8 mouse cellular contexts compared by ENCODE assay signal in the genomic region with DNA sequence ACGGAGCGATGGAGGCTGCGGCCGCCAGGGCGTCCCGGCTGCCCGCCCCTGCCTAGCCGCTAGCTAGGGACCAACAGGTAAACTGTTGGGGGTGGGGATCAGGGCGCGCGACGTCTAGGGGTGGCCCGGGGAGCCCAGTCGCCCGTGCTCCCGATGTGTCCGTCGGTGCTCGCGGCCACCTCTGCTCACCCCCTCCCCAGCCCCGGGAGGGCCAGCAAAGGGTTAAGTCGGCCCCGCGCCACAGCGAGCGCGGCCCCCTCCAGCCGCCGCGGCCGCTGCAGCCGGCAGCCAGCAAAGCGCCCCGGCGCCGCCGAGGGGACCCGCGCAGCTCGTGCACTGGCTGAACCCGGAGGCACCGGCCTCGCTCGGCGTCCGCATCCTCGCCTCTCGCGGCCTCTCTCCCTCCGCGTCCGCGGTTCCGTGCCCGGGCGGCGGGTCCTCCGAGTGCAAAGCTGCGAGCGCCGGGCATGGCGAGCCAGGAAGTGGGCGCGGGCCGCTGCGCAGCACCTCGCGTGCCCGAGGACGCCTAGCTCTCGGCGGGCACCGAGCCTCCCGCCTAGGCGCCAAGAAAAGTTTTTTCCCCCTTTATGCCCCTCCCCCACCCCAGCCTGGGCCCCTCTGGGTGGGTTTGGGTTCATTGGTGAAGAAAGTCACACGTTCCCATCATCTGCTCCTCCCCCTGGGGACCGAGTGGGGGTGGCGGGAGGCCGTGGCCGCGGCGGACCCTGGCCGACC. TPM values are rescaled to one million over a fixed set of nuclear protein-coding genes. Genes with fewer than 3 reads are reported as not detected.
DNase-seq lines count a peak whose midpoint lies in the region; ATAC-seq and TF ChIP-seq lines count a peak whose summit lies in the region.

No protein-coding gene starts in this region.

- peak; percentile 16 to 23 for DNase-seq in spleen, postnatal 10 days (ENCODE audit: low spot score in 2 of 2)
- DNase-seq in spleen, postnatal 36 days (ENCODE audit: low spot score in 2 of 2), result no peak
- DNase-seq in embryo, embryonic 9.5 days (ENCODE audit: extremely low spot score), result peak; percentile 86
- peak; percentile 70 for DNase-seq in lung, embryonic 14.5 days
- DNase-seq in ovary, postnatal 36 days (ENCODE audit: low spot score), result peak; percentile 46
- peak; percentile 29 to 47 for DNase-seq in urinary bladder, postnatal 36 days (ENCODE audit: low spot score in 2 of 2)

- under 1% methylated on average over 42 of the region's 83 CpGs for WGBS in heart, embryonic 11.5 days (ENCODE audit: insufficient replicate concordance)
- WGBS in kidney, embryonic 15.5 days, result under 1% methylated on average over 83 of the region's 83 CpGs
- WGBS in lung, embryonic 14.5 days, result under 1% methylated on average over 76 of the region's 83 CpGs

- peaks cover 4% of the 10 kb centered on the region for H3K4me1 ChIP-seq in heart, embryonic 11.5 days (ENCODE audit: control insufficient read depth, insufficient read depth, low read length)
- peaks cover 18% of the 10 kb centered on the region for H3K4me1 ChIP-seq in kidney, embryonic 15.5 days
- H3K4me1 ChIP-seq in lung, embryonic 14.5 days (ENCODE audit: insufficient read depth), result no peaks in the 10 kb centered on the region

- no peaks in the 10 kb centered on the region for H3K27me3 ChIP-seq in heart, embryonic 11.5 days (ENCODE audit: control insufficient read depth, insufficient read depth, low read length)
- peaks cover 18% of the 10 kb centered on the region for H3K27me3 ChIP-seq in kidney, embryonic 15.5 days
- peaks cover 33% of the 10 kb centered on the region for H3K27me3 ChIP-seq in lung, embryonic 14.5 days (ENCODE audit: insufficient read depth, low read length)

- H3K4me2 ChIP-seq in heart, embryonic 11.5 days, result peak overlapping the region; percentile 97
- peak overlapping the region; percentile 98 for H3K4me2 ChIP-seq in kidney, embryonic 15.5 days
- peak overlapping the region; percentile 95 for H3K4me2 ChIP-seq in lung, embryonic 14.5 days

- peak overlapping the region; percentile 60 for H3K4me3 ChIP-seq in heart, embryonic 11.5 days (ENCODE audit: low read depth, low read length)
- H3K4me3 ChIP-seq in kidney, embryonic 15.5 days (replicated peaks), result peak overlapping the region; percentile 72
- H3K4me3 ChIP-seq in lung, embryonic 14.5 days (ENCODE audit: low read depth, low read length), result peak overlapping the region; percentile 70

- TF ChIP-seq CTCF in lung, embryonic 14.5 days (IDR thresholded peaks at IDR 0.05; ENCODE audit: low read depth), result peak; percentile 27

- ATAC-seq in heart, embryonic 11.5 days (replicated peaks; ENCODE audit: insufficient number of reproducible peaks, low FRiP score, low TSS enrichment), result peak; percentile 53
- ATAC-seq in kidney, embryonic 15.5 days (replicated peaks; ENCODE audit: low FRiP score), result peak; percentile 75
- ATAC-seq in lung, embryonic 14.5 days (ENCODE audit: insufficient read depth), result peak; percentile 63

- H3K36me3 ChIP-seq in heart, embryonic 11.5 days (ENCODE audit: control insufficient read depth, insufficient read depth, low read length), result no peaks in the 10 kb centered on the region
- no peaks in the 10 kb centered on the region for H3K36me3 ChIP-seq in kidney, embryonic 15.5 days
- H3K36me3 ChIP-seq in lung, embryonic 14.5 days (ENCODE audit: insufficient read depth), result no peaks in the 10 kb centered on the region

- no peaks in the 10 kb centered on the region for H3K9me3 ChIP-seq in heart, embryonic 11.5 days (replicated peaks; ENCODE audit: control insufficient read depth, low read length)
- H3K9me3 ChIP-seq in kidney, embryonic 15.5 days (replicated peaks), result no peaks in the 10 kb centered on the region
- no peaks in the 10 kb centered on the region for H3K9me3 ChIP-seq in lung, embryonic 14.5 days (ENCODE audit: low read depth, low read length)

- H3K27ac ChIP-seq in heart, embryonic 11.5 days (ENCODE audit: low read depth, low read length), result peak overlapping the region; percentile 86
- peak overlapping the region; percentile 97 for H3K27ac ChIP-seq in kidney, embryonic 15.5 days
- peak overlapping the region; percentile 89 for H3K27ac ChIP-seq in lung, embryonic 14.5 days (ENCODE audit: low read depth)

- H3K9ac ChIP-seq in heart, embryonic 11.5 days (ENCODE audit: low read depth, low read length), result peak overlapping the region; percentile 74
- H3K9ac ChIP-seq in kidney, embryonic 15.5 days, result peak overlapping the region; percentile 70
- H3K9ac ChIP-seq in lung, embryonic 14.5 days, result peak overlapping the region; percentile 64

RNA-seq across cellular contexts. Expression of a gene that starts 0.5 kb away (rescaled TPM):
- polyA plus RNA-seq in heart, embryonic 11.5 days (2014; fragmentation: Nextera tagmentation; extraction: Ambion mirVana), result 5.5 and 6.2 TPM in 2 replicates
- polyA plus RNA-seq in kidney, embryonic 15.5 days (2015; fragmentation: Nextera tagmentation; extraction: Ambion mirVana), result 2.4 and 2.5 TPM in 2 replicates
- 2.8 TPM in 2 replicates for polyA plus RNA-seq in lung, embryonic 14.5 days (2014; fragmentation: Nextera tagmentation; extraction: Ambion mirVana)

Comparison
In these comparisons a context has a peak if more than half of its experiments do, and no peak if none do; other contexts are left out.
1. DNase-seq: peak in spleen, postnatal 10 days (2 of 2), embryo, embryonic 9.5 days (single experiment), lung, embryonic 14.5 days (single experiment), ovary, postnatal 36 days (single experiment) and urinary bladder, postnatal 36 days (2 of 2); none in spleen, postnatal 36 days (0 of 2).
2. Peak in every context shown above with its lines, with median percentiles within 50 percentile points of each other: ATAC-seq, H3K27ac ChIP-seq, H3K4me2 ChIP-seq, H3K4me3 ChIP-seq and H3K9ac ChIP-seq.